Mouse (Mus musculus) liver, postnatal 0 days (tissue): ENCODE measurements at regions not wholly inside any gene's neighbourhood (a gene's known extent, or its start where the extent isn't known, plus 50 kb on each side); places are given as distances from the start of the nearest gene placed in this dataset.

Experiments used
- CTCF ChIP-seq: sonication (generic); IDR thresholded peaks from 2 replicates; pipeline ENCODE4 v1.5.1; 2016; ENCODE audit warnings: antibody characterized with exemption, low read depth
- EP300 ChIP-seq: IDR thresholded peaks from 2 replicates; pipeline ENCODE4 v1.6.1; 2016; ENCODE audit warnings: antibody characterized with exemption, low read depth, mild to moderate bottlenecking

GRCm38 (mm10) chr8:115786185-115786584 is 78.6 kb upstream of the Maf start:
- TF ChIP-seq CTCF (no peak), EP300 (no peak)
